Mouse (Mus musculus) MEL (cell line): ENCODE measurements around the gene 4930430A15Rik.

Experiments
- CTCF ChIP-seq, 3 experiments: IDR thresholded peaks in 2 of 3; conservative IDR thresholded peaks in 1 of 3; 2 replicates each; pipeline ENCODE4 v1.5.1; 2011 to 2012; ENCODE audit warnings: low read length in 3 of 3, low read depth in 2 of 3, mild to moderate bottlenecking in 2 of 3, improper control_type of control experiment in 1 of 3, inconsistent platforms in 1 of 3, mixed read lengths in 1 of 3, moderate library complexity in 1 of 3; ENCODE audit not compliant: control insufficient read depth in 1 of 3, insufficient read depth in 1 of 3, poor library complexity in 1 of 3, severe bottlenecking in 1 of 3
- MAX ChIP-seq: IDR thresholded peaks from 2 replicates; pipeline ENCODE4 v1.6.1; 2011; ENCODE audit warnings: low read length, improper control_type of control experiment
- NELFE ChIP-seq: IDR thresholded peaks from 2 replicates; pipeline ENCODE4 v1.6.1; 2011; ENCODE audit warnings: low read depth, low read length, improper control_type of control experiment
- NRF1 ChIP-seq: IDR thresholded peaks from 2 replicates; pipeline ENCODE4 v1.6.1; 2014; ENCODE audit warnings: low read depth, mild to moderate bottlenecking, inconsistent platforms, low read length, improper control_type of control experiment, moderate library complexity; ENCODE audit not compliant: poor library complexity, insufficient read depth, severe bottlenecking
- POLR2AphosphoS2 ChIP-seq: IDR thresholded peaks from 2 replicates; pipeline ENCODE4 v1.6.1; 2011; ENCODE audit warnings: low read length, improper control_type of control experiment

- no peak for TF ChIP-seq MAX
- TF ChIP-seq POLR2AphosphoS2 = no peak
- no peak for TF ChIP-seq NRF1
- no peak for TF ChIP-seq NELFE
- TF ChIP-seq CTCF (IDR thresholded peaks at IDR 0.05 in 2 of 3, conservative IDR thresholded peaks at IDR 0.05 in 1 of 3; ENCODE audit: control insufficient read depth in 1 of 3, insufficient read depth in 1 of 3, low read depth in 2 of 3, low read length in 3 of 3, poor library complexity in 1 of 3, severe bottlenecking in 1 of 3) = no peak
These were observed 47.3 kb downstream of the 4930430A15Rik start for GRCm38 (mm10) chr2:111182068-111182467.
